Mouse (Mus musculus) small intestine, adult 2 months (tissue): ENCODE measurements around the gene Trafd1. TPM values are rescaled to one million over a fixed set of nuclear protein-coding genes. Genes with fewer than 3 reads are reported as not detected.
"Not testable (repeated sequence)": the region's sequence is repeated elsewhere in the genome, so short reads cannot be mapped to it uniquely, and the experiment has no call there.

Experiments used
- H3K27ac ChIP-seq: fragments of 200-500 bp; 2 replicates; pipeline ENCODE4 v1.5.1; 2012; ENCODE audit warnings: low read depth, low read length, control low read depth, inconsistent platforms; ENCODE audit not compliant: insufficient read depth
- H3K27me3 ChIP-seq: fragments of 200-500 bp; 2 replicates; pipeline ENCODE4 v1.6.1; 2012; ENCODE audit warnings: mild to moderate bottlenecking, moderate library complexity, low read length, inconsistent platforms; ENCODE audit not compliant: control insufficient read depth, insufficient read depth
- H3K36me3 ChIP-seq: fragments of 200-500 bp; 2 replicates; pipeline ENCODE4 v1.6.1; 2012; ENCODE audit warnings: mild to moderate bottlenecking, low read length, control low read depth, inconsistent platforms; ENCODE audit not compliant: control insufficient read depth, insufficient read depth
- H3K4me1 ChIP-seq: fragments of 200-500 bp; 2 replicates; pipeline ENCODE4 v1.6.1; 2012; ENCODE audit warnings: low read length, inconsistent platforms, mixed read lengths; ENCODE audit not compliant: control insufficient read depth, insufficient read depth, insufficient read length
- H3K4me3 ChIP-seq: fragments of 200-500 bp; 2 replicates; pipeline ENCODE4 v1.5.1; 2012; ENCODE audit warnings: low read depth, mild to moderate bottlenecking, control low read depth, inconsistent platforms, low read length, moderate library complexity
- CTCF ChIP-seq: fragments of 200-500 bp; IDR thresholded peaks from 2 replicates; pipeline ENCODE4 v1.5.1; 2012; ENCODE audit warnings: low read depth, mild to moderate bottlenecking, control low read depth, inconsistent platforms, low read length, moderate library complexity, mixed read lengths; ENCODE audit not compliant: insufficient replicate concordance, insufficient read length; ENCODE audit errors: extremely low read depth
- POLR2A ChIP-seq: fragments of 200-500 bp; IDR thresholded peaks from 2 replicates; pipeline ENCODE4 v1.6.1; 2012; ENCODE audit warnings: low read depth, mild to moderate bottlenecking, control low read depth, inconsistent platforms, low read length, moderate library complexity
- WGBS: fragments of 180-500 bp; shearing (Covaris S2); methylation state at CpG from one replicate; pipeline ENCODE4 v1.1.7; 2018; 5-methylcytosine and 5-hydroxymethylcytosine counted together
- polyA plus RNA-seq: library from polyadenylated mRNA; depleted of rRNA; stranded (reverse); fragments of >200 nt; gene quantifications from 2 replicates; pipeline ENCODE4 v1.2.3, GENCODE M21; 2012

The Trafd1 gene
- polyA plus RNA-seq, 1 experiment: 108 TPM

DNA sequence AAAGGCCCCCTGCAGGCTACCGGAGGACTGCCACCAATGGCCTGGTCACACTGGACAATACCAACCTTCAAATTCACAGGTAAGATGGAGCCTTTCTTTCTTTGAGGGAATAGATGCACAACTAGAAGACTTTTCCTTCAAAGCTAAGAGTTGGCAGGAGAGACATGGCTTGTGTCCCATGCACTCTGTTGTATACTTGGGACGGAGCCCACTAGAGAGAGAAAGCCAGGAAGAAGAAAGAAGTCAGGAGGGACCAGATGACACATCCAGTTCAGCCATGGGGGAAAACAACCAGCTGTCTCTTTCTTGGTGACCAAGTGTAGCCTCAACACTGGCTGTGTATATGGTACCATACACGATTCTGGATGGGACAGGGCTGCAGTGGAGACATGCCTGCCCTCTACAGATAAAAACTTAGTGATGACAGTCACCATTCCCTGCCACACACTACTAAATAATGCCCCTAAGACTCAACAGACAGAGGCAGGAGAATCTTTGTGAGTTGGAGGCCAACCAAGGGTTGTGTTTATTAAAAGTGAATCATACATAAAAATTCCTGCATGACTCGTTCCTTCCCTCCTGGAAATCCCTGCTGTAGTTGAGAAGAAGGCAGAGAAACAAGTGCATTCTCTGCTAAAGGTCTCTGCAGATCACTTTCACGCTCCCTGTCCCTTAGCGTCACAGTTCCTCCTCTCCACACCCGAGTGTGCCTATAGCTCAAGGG, 45.8 kb downstream of the Trafd1 start:
- Histone ChIP-seq H3K36me3 (peaks cover 72% of the 10 kb centered on the region), H3K4me1 (no peaks in the 10 kb centered on the region), H3K27ac (no peak overlapping the region), H3K27me3 (no peaks in the 10 kb centered on the region), H3K4me3 (no peak overlapping the region)
- no peak for TF ChIP-seq CTCF
- no peak for TF ChIP-seq POLR2A
- 80% methylated on average over 7 of the region's 7 CpGs for WGBS

DNA sequence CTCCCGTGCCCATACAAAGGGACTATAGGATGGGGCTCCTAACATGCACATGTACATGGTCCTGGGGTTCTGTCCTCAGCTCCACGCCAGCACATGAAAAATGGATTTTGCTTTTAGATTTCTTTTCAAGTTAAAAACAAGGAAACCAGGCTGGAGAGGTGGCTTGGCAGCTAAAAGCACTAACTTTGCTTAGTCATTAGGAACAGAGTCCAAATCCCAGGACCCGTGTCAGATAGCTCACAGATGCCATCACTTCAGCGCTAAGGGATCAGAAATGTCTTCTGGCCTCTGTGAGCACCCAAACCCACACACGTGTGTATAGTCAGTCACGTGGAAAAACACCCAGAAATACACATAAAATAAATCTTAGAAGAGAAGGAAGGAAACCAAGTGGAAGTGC, 48.7 kb downstream of the Trafd1 start:
- H3K4me1 ChIP-seq: no peaks in the 10 kb centered on the region
- H3K36me3 ChIP-seq: peaks cover 63% of the 10 kb centered on the region
- no peak overlapping the region for H3K27ac ChIP-seq
- no peak overlapping the region for H3K4me3 ChIP-seq
- WGBS: 84% methylated on average over 6 of the region's 6 CpGs
- TF ChIP-seq CTCF (no peak), POLR2A (no peak)
- H3K27me3 ChIP-seq: no peaks in the 10 kb centered on the region

DNA sequence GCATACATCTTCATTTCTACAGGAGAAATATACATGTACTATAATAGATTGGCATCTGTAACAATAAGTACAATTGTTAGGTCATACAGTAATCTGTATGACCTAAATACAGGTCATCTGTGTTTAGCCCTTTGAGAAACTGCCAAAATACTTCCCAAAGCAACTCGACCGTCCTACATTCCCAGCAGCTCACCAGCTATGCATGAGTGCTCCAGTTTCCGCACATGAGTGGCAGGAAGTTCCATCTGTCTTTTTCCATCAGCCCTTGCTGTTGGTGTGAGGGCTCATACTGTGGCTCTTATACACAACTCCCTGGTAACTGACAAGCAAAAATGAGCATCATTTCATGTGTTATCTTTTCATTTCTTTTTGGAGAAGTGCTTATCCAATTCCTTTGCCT, 49.4 kb downstream of the Trafd1 start:
- TF ChIP-seq CTCF (no peak), POLR2A (no peak)
- H3K36me3 ChIP-seq: peaks cover 68% of the 10 kb centered on the region
- H3K27ac ChIP-seq: no peak overlapping the region
- 77% methylated on average over 3 of the region's 3 CpGs for WGBS
- no peaks in the 10 kb centered on the region for H3K4me1 ChIP-seq
- no peaks in the 10 kb centered on the region for H3K27me3 ChIP-seq
- no peak overlapping the region for H3K4me3 ChIP-seq

DNA sequence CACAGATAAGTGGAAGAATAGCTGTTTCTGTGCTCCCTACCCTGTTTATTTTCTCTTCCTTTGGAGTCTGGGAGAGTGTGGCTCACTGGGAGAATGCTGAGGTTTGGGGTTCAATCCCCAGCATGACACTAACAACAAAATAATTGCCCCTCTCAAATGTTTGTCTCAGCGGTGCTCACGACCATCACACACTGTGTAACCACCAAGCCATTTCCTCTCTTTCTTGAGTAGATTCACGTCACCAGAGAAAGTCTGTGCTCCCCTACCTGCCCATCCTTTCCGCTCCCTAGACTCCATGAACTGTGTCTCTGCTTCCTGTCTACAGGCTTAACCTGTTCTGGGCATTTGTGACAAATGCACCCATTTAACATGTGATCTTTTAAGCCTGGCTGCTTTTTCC, 50.0 kb downstream of the Trafd1 start:
- H3K4me1 ChIP-seq: no peaks in the 10 kb centered on the region
- no peak overlapping the region for H3K4me3 ChIP-seq
- H3K36me3 ChIP-seq: peaks cover 72% of the 10 kb centered on the region
- no peak for TF ChIP-seq CTCF
- TF ChIP-seq POLR2A: no peak
- no peaks in the 10 kb centered on the region for H3K27me3 ChIP-seq
- 83% methylated on average over 4 of the region's 4 CpGs for WGBS
- no peak overlapping the region for H3K27ac ChIP-seq

DNA sequence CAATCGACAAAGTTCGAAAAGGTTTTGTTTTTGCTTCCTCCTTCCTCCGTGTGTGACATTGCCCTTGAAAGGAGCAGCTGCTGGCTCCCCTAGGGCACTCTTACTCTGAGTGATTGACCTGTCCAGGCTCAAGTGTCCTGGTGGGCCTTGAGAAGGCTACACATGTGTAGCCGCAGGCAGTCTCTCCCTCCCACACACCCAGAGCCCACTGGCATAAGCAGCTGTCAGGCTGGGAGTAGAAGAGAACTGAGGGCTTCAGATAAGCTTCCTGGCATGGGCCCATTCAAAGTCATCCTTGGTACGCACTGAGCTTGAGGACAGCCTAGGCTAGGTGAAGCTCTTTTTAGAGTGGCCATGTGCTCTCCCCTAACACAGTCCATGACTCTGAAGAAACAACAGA, 51.0 kb downstream of the Trafd1 start:
- no peaks in the 10 kb centered on the region for H3K4me1 ChIP-seq
- H3K36me3 ChIP-seq: peaks cover 67% of the 10 kb centered on the region
- TF ChIP-seq CTCF (no peak), POLR2A (no peak)
- no peaks in the 10 kb centered on the region for H3K27me3 ChIP-seq
- H3K4me3 ChIP-seq: no peak overlapping the region
- H3K27ac ChIP-seq: 0 out of 2 replicates have a peak overlapping the region, but pooled peaks have one; percentile 27
- 88% methylated on average over 5 of the region's 5 CpGs for WGBS

DNA sequence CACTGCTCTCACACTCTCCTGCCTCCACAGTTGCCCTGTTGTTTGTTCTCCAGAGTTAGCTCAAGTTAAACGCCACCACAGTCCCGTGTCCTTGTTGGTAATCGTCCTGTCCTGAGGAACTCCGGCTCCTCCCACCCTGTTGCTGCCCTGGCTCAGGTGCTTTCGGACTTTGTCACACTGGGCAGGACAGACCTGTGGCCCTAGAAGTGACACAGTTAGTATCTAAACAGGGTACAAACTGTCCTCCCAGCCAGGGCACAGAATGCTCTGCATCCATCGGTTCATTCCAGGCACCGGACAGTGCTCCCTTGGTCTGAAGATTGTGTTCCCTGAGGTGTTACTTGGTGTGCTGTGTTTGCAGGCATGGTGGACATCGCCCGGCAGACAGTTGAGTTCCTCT, 51.5 kb downstream of the Trafd1 start:
- 81% methylated on average over 9 of the region's 9 CpGs for WGBS
- H3K27me3 ChIP-seq: no peaks in the 10 kb centered on the region
- H3K27ac ChIP-seq: no peak overlapping the region
- H3K4me3 ChIP-seq: no peak overlapping the region
- H3K4me1 ChIP-seq: no peaks in the 10 kb centered on the region
- peaks cover 69% of the 10 kb centered on the region for H3K36me3 ChIP-seq
- TF ChIP-seq POLR2A: no peak
- TF ChIP-seq CTCF: no peak

DNA sequence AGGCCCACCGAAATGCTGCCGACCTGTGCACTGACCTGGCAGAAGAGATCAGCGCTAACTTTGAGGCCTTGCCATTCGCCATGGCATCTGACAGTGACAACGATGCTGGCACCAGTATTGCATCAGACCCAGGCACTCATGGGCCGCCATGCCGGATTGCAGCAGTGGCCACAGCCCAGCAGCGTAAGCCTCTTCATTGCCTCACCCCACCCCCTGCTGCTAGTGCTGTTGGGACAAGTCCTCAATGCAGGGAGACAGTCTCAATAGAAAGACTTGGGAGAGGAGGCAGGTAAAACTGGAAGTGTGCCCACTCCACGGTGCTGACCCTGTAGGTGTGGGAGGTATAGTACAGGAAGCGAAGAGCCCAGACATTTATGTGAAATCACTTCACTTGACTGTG, 53.7 kb downstream of the Trafd1 start:
- WGBS: 96% methylated on average over 10 of the region's 10 CpGs
- no peak overlapping the region for H3K27ac ChIP-seq
- no peak for TF ChIP-seq POLR2A
- no peak for TF ChIP-seq CTCF
- no peak overlapping the region for H3K4me3 ChIP-seq
- H3K4me1 ChIP-seq: no peaks in the 10 kb centered on the region
- H3K36me3 ChIP-seq: peaks cover 65% of the 10 kb centered on the region
- no peaks in the 10 kb centered on the region for H3K27me3 ChIP-seq

DNA sequence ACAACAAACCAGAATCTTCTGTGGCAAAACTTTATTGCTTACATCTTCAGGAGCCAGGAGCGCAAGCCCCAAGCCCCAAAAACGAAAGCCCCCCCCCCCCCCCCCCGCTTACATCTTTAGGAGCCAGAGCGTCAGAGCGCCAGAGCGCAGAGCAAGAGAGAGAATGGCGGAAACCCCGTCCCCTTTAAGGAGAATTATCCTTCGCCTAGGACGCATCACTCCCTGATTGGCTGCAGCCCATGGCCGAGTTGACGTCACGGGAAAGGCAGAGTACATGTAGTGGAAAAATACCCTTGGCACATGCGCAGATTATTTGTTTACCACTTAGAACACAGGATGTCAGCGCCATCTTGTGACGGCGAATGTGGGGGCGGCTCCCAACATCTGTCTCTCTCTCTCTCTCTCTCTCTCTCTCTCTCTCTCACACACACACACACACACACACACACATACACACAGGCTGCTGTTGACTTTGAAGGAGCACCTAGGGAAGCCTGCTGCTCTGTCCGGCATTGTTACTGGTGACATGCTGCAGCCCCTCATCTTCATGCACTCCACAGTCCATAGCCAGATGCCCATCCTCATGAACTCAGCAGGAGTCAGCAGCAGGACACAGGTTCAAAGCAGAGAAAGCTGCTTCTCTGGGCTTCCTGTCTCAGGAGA, 55.1 kb downstream of the Trafd1 start:
- not testable (repeated sequence) for H3K27me3 ChIP-seq, H3K4me1 ChIP-seq
- 88% methylated on average over 13 of the region's 19 CpGs for WGBS
- Histone ChIP-seq H3K36me3 (peaks cover 69% of the 10 kb centered on the region), H3K27ac (peak overlapping the region; percentile 78), H3K4me3 (peak overlapping the region; percentile 38)
